Mouse (Mus musculus) retina, adult 2 months (tissue): ENCODE data around the gene Tmem132c.

Source experiments
- DNase-seq: peaks from one replicate; pipeline ENCODE4 v3.0.0-alpha.2; 2012; ENCODE audit warnings: low read depth, low spot score

Gene Tmem132c

GRCm38 (mm10) chr5:127282539-127283123, 41.0 kb downstream of the Tmem132c start:
- no peak for DNase-seq

GRCm38 (mm10) chr5:127286886-127287285, 45.3 kb downstream of the Tmem132c start:
- no peak for DNase-seq

DNA sequence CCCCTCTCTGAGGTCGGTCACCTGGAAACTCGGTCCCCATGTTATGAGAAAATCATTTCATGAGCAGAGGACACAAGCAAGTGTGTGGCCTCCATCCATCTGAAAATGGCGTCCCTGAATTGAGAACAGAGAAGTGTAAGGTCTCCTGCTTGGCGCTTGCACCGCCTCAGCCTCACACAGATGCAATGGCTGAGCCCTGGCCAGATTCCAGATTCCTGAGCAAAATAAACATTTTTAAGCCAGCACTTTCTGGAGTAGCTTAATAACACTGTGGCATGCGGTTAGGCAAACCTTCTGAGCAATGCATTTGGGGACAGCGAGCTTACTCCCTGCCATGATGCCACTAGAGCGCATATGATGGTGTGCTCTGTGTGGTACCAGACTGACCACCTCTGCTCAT, 48.1 kb downstream of the Tmem132c start:
- DNase-seq = no peak

GRCm38 (mm10) chr5:127290461-127291250, 49.0 kb downstream of the Tmem132c start:
- DNase-seq = no peak

DNA sequence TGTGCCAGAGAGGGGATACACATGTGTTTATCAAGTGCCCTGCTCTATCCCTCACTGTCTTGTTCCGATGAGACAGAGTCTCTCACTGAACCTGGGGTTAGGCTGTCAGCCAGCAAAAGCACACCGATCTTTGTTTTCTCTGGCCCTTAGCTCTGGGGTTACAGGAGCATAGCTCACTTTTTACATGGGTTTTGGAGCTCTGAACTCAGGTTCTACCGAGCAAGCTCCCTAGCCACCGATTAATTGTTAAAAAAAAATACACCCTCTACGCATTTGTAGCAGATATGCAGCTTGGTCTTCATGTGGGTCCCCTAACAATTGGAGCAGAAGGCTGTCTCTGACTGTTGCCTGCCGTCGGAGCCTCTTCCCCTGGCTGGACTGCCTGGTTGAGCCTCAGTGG, 50.0 kb downstream of the Tmem132c start:
- no peak for DNase-seq

DNA sequence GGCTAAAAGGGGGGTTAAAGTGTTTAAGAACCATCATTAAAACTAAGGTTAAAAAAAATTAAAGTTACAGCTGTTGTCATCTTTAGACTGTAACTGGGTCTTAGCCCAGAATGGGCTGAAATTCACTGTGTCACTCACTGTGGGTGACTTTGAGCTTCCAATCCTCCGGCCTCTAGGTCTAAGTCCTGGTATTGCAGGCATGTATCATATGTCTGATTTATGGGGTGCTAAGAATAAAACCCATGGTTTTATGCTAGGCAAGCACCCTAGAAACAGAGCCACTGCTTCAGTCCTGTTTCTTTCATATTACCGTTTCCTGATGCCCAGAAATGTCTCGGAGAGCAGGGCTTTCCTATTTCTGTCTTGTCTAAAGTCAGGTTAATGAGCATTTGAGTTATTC, 52.1 kb downstream of the Tmem132c start:
- no peak for DNase-seq

DNA sequence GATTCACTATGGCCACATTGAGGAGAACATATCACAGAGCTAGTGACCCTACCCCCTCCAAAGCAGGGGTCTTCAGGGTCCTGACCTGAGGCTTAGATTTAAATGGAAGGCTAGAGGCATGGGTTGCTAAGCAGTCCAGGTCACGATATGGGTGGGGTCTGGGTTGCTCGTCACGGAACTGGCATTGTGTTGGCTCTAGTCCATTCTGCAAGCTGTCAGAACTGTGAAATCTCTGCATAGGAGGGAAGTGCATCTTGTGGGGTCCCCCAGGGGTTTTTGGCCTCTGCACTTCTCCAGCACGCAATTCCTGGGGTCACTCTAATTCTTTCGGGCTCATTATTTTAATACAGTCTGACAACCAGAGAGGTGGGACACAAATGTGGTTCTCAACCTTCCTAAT, 55.9 kb downstream of the Tmem132c start:
- DNase-seq = no peak

GRCm38 (mm10) chr5:127298060-127298459, 56.5 kb downstream of the Tmem132c start:
- DNase-seq = no peak

DNA sequence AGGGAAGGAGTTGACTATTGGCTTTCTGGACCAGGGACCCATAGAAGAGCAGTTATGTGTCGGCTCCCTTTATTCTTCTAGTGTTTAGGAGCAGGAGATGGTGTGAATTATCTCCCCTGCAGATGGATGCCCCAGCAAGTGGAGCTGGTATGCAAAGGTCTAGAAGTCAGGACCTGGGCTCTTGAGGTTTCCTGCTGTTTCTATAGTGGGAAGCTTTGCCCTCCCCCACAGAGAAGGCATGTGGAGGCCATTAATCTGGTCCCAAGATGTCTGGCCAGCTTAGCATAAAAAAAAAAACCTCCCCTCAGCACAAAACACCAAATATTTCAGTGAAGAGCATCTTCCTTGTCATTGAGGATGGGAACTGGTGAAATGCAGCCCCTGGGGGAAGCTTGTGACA, 57.4 kb downstream of the Tmem132c start:
- no peak for DNase-seq

GRCm38 (mm10) chr5:127300597-127301254, 59.1 kb downstream of the Tmem132c start:
- DNase-seq = no peak

GRCm38 (mm10) chr5:127305312-127305711, 63.7 kb downstream of the Tmem132c start:
- DNase-seq = no peak

- no peak for DNase-seq
Measured at GRCm38 (mm10) chr5:127305719-127306118, 64.1 kb downstream of the Tmem132c start.

- no peak for DNase-seq
Measured at GRCm38 (mm10) chr5:127306726-127307125, 65.1 kb downstream of the Tmem132c start.

DNA sequence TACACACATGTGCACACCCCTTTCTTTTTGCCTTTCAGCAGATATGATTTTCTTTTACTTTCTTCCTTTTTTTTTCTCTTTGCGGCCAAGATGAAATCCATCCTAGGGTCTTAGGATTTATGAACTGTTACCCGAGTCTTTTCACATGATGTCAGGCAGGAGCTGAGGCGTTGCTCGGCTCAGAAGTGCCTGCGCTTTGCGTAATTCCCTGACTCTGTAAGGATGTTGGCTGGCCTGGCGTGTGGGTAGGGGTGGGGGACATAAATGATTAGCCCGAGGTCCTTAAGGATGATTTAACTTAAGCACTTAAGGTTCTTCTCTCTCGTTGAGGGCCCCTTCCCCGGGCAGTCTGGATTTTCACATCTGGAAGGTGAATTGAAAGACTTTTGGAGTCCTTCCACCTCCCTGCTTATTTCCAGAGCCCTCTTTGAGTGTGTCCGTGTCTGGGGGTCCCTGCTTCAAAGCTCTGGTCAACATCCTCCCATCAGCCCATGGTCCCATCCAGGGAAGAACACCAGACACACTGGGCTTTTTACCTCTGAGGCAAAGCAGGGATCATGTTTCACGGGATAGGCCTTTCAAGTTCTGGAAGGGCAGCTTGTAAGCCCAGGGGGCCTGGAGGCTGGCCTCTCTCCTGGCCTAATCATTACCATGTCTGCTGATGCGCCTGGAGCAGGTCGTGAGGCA, 68.9 kb downstream of the Tmem132c start:
- DNase-seq = no peak

DNA sequence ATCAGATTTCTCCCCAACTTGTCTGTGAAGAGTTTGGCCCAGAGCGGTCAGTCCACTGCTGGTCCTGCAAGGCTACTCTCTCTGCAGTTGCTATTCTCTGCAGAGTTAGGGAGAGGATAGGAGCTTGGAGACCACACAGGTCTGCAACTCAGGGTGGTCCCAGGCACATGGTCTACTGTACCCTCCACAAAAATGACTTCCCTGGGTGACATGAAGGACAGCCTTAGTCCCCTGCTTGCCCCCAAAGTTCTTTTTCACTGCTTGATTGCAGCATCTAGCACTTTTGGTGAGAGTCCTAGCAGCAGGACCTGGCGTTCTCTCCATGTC, 69.4 kb downstream of the Tmem132c start:
- no peak for DNase-seq

GRCm38 (mm10) chr5:127313634-127314033, 72.0 kb downstream of the Tmem132c start:
- DNase-seq = no peak

- DNase-seq = no peak
Measured at GRCm38 (mm10) chr5:127319096-127319779, 77.6 kb downstream of the Tmem132c start.

DNA sequence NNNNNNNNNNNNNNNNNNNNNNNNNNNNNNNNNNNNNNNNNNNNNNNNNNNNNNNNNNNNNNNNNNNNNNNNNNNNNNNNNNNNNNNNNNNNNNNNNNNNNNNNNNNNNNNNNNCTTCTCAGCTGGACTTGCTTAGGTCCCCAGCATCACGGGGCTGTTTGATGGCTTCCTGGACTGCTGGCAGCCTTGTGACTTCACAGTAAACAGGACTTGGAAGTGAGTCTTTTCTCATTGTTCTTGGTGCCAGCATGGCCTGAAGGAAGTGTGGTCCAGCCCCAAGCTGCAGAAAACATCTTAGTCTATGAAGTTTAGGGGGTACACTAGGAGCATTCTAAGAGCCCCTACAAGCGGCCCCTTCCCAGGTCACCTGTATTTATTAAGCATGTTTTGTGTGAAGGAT, 83.0 kb downstream of the Tmem132c start:
- DNase-seq = no peak

- no peak for DNase-seq
Measured at GRCm38 (mm10) chr5:127336048-127336907, 94.7 kb downstream of the Tmem132c start.

DNA sequence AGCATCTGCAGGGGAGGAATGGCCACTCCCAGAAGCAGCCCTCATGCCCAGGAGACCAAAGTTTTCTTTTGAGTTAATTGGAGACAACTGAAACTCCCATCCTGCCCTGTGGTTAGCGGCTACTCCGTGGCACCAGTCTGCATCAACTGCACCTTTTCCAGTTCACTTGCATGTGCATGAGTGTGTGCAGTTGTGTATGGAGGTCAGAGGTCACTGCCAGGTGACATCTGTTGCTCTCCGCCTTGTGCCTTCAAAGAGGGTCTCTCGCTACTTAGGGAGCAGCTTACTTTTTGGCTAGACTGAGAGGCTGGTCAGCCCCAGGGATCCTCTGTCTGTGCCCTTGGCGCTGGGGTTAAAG, 95.3 kb downstream of the Tmem132c start:
- DNase-seq = no peak

GRCm38 (mm10) chr5:127339016-127339435, 97.4 kb downstream of the Tmem132c start:
- no peak for DNase-seq
